Mouse (Mus musculus) heart, embryonic 15.5 days (tissue): ENCODE data around the gene Atxn3. TPM values are rescaled to one million over a fixed set of nuclear protein-coding genes. Genes with fewer than 3 reads are reported as not detected.

ENCODE experiments used
- ATAC-seq: fragments of 200-750 bp; cut with Nextera tagmentation; replicated peaks from 2 replicates; pipeline ENCODE4 v1.8.0; 2017; ENCODE audit warnings: low read depth, moderate TSS enrichment; ENCODE audit not compliant: insufficient number of reproducible peaks, insufficient read depth, low FRiP score
- H3K27ac ChIP-seq: fragments of 300-500 bp; sonication (generic); 2 replicates; pipeline ENCODE4 v1.5.1; 2015; ENCODE audit warnings: mild to moderate bottlenecking, inconsistent platforms
- H3K27me3 ChIP-seq: fragments of 300-500 bp; sonication (generic); 2 replicates; pipeline ENCODE4 v1.6.1; 2015; ENCODE audit warnings: inconsistent platforms
- H3K36me3 ChIP-seq: fragments of 300-500 bp; sonication (generic); 2 replicates; pipeline ENCODE4 v1.6.1; 2015; ENCODE audit warnings: mild to moderate bottlenecking, inconsistent platforms
- H3K4me1 ChIP-seq: fragments of 300-500 bp; sonication (generic); replicated peaks from 2 replicates; pipeline ENCODE4 v1.6.1; 2015; ENCODE audit warnings: inconsistent platforms
- H3K4me2 ChIP-seq: fragments of 300-500 bp; sonication (generic); 2 replicates; pipeline ENCODE4 v1.6.1; 2015; ENCODE audit warnings: inconsistent platforms, mild to moderate bottlenecking, moderate library complexity
- H3K4me3 ChIP-seq: fragments of 300-500 bp; sonication (generic); 2 replicates; pipeline ENCODE4 v1.5.1; 2015; ENCODE audit warnings: mild to moderate bottlenecking, inconsistent platforms
- H3K9ac ChIP-seq: fragments of 300-500 bp; sonication (generic); 2 replicates; pipeline ENCODE4 v1.6.1; 2015; ENCODE audit warnings: mild to moderate bottlenecking, inconsistent platforms
- H3K9me3 ChIP-seq: fragments of 300-500 bp; sonication (generic); replicated peaks from 2 replicates; pipeline ENCODE4 v1.6.1; 2016; ENCODE audit warnings: inconsistent platforms
- WGBS: fragments of 180-500 bp; shearing (Covaris S2); methylation state at CpG from one replicate; pipeline ENCODE4 v1.1.7; 2015; ENCODE audit warnings: mixed read lengths; 5-methylcytosine and 5-hydroxymethylcytosine counted together
- polyA plus RNA-seq: library from polyadenylated mRNA; unstranded; fragments of >200 nt; fragmentation: Nextera tagmentation; extraction: Ambion mirVana; gene quantifications from 2 replicates; pipeline ENCODE4 v1.2.1, GENCODE M21; 2015

The Atxn3 gene
- polyA plus RNA-seq: 7.8 and 8.9 TPM in 2 replicates

DNA sequence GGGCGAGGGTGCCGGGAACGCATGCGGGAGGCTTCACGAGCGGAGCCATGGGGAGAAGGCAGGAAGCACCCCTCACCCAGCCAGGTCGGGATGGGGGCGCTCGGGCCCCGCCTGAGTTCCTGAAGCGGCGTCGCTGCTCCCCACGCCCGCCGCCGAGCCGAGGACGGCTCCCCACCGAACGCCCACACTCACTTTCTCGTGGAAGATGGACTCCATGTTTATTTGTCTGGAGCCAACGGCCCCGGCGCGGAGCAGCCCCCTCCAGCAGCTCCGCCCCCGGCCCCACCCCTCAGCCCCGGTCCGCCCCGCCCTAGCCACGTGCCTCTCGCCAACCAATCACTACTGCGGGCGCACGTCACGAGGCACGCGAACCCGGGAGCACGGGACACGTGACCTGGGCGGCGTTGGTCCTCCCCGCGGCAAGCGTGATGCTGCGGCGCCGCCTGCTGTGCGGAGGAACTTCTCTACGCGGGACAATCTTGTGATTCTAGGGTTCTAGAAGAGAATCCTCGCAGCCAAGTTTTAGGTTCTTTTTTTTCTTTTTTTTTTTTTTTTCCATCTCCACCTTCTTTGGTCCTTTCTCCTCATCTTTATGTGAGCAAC is at the start of gene Atxn3:
Atxn3 (minus strand) TSS at position 305 of the 603 bp plus-strand sequence.
- H3K9ac ChIP-seq: peak within 1 kb of the TSS; percentile 80
- H3K4me3 ChIP-seq: peak within 1 kb of the TSS; percentile 83
- H3K4me1 ChIP-seq: peaks cover 8% of the 10 kb centered on the region
- ATAC-seq: peak; percentile 99
- H3K36me3 ChIP-seq: no peaks in the 10 kb centered on the region
- H3K27me3 ChIP-seq: no peaks in the 10 kb centered on the region
- peak within 1 kb of the TSS; percentile 65 for H3K4me2 ChIP-seq
- H3K9me3 ChIP-seq: no peaks in the 10 kb centered on the region
- peak within 1 kb of the TSS; percentile 60 for H3K27ac ChIP-seq
- under 1% methylated on average over 49 of the region's 54 CpGs for WGBS

DNA sequence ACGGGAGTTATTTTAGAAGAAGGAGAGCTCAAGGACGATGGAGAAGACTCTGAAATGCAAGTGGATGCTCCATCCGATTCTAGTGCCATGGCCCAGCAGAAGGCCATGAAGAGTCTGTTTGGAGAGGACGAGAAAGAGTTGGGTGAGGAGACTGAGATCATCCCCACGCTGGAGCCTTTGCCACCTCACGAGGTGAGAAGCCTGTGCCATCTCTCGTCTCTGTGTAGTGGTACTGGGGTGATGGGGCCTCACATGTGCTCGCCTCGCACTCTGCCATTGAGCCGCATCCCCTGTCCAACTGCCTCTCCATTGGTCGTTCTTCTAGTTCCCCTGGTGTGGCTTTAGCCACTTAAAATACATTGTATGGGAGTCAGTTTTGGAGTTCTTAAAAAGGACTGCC is 42.7 kb upstream of the Atxn3 start:
- no peaks in the 10 kb centered on the region for H3K27me3 ChIP-seq
- no peak for ATAC-seq
- H3K9me3 ChIP-seq: no peaks in the 10 kb centered on the region
- no peak overlapping the region for H3K4me3 ChIP-seq
- H3K4me2 ChIP-seq: no peak overlapping the region
- no peak overlapping the region for H3K9ac ChIP-seq
- 92% methylated on average over 11 of the region's 11 CpGs for WGBS
- no peaks in the 10 kb centered on the region for H3K4me1 ChIP-seq
- H3K36me3 ChIP-seq: peaks cover 76% of the 10 kb centered on the region
- H3K27ac ChIP-seq: no peak overlapping the region

GRCm38 (mm10) chr12:101998929-101999328 is 40.9 kb upstream of the Atxn3 start:
- no peak overlapping the region for H3K27ac ChIP-seq
- no peak overlapping the region for H3K4me3 ChIP-seq
- no peak overlapping the region for H3K4me2 ChIP-seq
- H3K4me1 ChIP-seq: no peaks in the 10 kb centered on the region
- H3K9ac ChIP-seq: no peak overlapping the region
- H3K9me3 ChIP-seq: no peaks in the 10 kb centered on the region
- H3K27me3 ChIP-seq: no peaks in the 10 kb centered on the region
- peaks cover 85% of the 10 kb centered on the region for H3K36me3 ChIP-seq
- WGBS: 89% methylated on average over 5 of the region's 5 CpGs
- no peak for ATAC-seq

DNA sequence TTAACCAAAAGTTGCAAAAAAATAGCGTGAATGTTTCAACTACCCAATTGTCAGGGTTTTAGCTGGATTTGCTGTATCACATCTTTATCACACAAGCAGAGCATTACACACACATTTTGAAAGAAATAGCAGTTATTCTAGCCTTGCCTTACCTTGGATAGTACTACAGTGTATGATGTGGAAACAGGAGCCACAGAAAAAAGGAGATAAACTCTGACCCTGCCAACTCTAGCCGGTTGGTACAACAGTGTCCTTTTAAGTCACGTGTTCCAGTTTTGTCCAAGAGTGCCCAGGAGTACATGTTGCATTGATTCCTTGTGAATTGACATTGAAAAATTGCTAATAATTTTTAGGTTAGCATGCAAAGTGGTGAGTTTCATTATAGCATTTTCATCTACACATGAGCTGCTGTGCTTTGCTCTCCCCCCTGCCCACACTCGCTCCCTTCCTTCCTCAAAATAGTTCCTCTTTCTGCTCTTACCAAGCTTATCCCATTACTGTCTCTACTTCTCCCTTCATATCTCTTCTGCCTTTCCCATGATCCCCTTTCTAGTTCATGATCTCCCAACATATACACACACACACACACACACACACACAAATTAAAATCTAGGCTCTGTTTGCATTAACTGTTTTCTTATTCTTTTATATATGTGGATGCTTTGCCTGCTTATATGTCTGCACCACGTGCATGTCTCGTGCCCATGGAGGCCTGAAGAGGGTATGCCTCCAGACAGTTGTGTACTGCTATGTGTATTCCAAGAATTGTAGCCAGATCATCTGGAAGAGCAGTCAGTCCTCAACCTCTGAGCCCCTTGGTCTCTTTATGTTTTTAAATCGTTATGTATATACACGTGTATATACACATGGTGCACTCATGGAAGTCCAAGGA is 36.8 kb upstream of the Atxn3 start:
- 86% methylated on average over 8 of the region's 8 CpGs for WGBS
- H3K4me2 ChIP-seq: no peak overlapping the region
- H3K4me1 ChIP-seq: 0 out of 2 replicates have a peak, but pooled peaks cover 3% of the 10 kb centered on the region
- no peaks in the 10 kb centered on the region for H3K9me3 ChIP-seq
- ATAC-seq: no peak
- H3K27ac ChIP-seq: no peak overlapping the region
- no peak overlapping the region for H3K4me3 ChIP-seq
- H3K36me3 ChIP-seq: peaks cover 82% of the 10 kb centered on the region
- H3K27me3 ChIP-seq: no peaks in the 10 kb centered on the region
- H3K9ac ChIP-seq: no peak overlapping the region

DNA sequence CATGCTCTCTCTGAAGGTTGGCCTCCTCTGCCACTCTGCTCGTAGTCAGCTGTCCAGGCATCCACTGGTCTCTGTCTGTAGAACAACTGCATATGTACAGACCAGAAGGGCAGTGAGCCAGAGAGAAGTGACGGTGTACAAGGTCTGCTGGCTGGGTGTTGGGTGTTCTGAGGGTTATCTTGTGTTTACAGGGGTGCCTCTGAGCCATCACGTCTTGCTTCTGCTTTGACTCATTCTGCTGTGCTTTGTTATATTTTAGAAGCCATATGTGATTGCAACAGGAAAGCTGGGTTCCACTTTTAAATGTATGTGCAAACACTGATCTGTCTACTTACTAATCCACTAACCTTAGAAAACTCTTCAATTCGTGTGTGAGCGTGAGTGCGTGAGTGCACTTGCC is 29.6 kb upstream of the Atxn3 start:
- H3K9me3 ChIP-seq: no peaks in the 10 kb centered on the region
- ATAC-seq: no peak
- 0 out of 2 replicates have a peak, but pooled peaks cover 3% of the 10 kb centered on the region for H3K4me1 ChIP-seq
- H3K4me3 ChIP-seq: no peak overlapping the region
- no peak overlapping the region for H3K4me2 ChIP-seq
- H3K9ac ChIP-seq: no peak overlapping the region
- WGBS: 85% methylated on average over 6 of the region's 6 CpGs
- peaks cover 79% of the 10 kb centered on the region for H3K36me3 ChIP-seq
- no peaks in the 10 kb centered on the region for H3K27me3 ChIP-seq
- no peak overlapping the region for H3K27ac ChIP-seq

GRCm38 (mm10) chr12:101985110-101985509 is 27.1 kb upstream of the Atxn3 start:
- no peak overlapping the region for H3K27ac ChIP-seq
- H3K9me3 ChIP-seq: no peaks in the 10 kb centered on the region
- peaks cover 62% of the 10 kb centered on the region for H3K36me3 ChIP-seq
- WGBS: 47% methylated on average over 3 of the region's 3 CpGs
- H3K4me2 ChIP-seq: no peak overlapping the region
- peaks cover 4% of the 10 kb centered on the region for H3K4me1 ChIP-seq
- H3K9ac ChIP-seq: no peak overlapping the region
- no peak for ATAC-seq
- H3K27me3 ChIP-seq: no peaks in the 10 kb centered on the region
- no peak overlapping the region for H3K4me3 ChIP-seq

DNA sequence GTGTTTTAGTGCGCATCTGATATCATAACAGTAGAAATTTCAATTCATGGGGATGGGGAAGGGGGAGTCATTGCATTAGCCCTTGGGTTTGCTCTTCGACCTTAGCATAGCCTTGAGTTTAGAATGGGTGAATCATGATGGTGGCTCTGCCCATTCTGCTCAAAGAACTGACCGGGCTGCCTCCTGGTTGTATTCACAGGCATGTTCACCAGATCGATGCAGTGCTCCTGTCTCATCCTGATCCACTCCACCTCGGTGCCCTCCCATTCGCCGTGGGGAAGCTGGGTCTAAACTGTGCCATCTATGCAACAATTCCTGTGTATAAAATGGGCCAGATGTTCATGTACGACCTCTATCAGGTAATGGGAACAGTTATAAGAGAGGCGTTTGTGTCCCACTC is 24.9 kb upstream of the Atxn3 start:
- Histone ChIP-seq H3K9ac (no peak overlapping the region), H3K36me3 (peaks cover 42% of the 10 kb centered on the region), H3K4me2 (no peak overlapping the region), H3K27me3 (no peaks in the 10 kb centered on the region), H3K9me3 (no peaks in the 10 kb centered on the region), H3K4me3 (no peak overlapping the region), H3K27ac (no peak overlapping the region), H3K4me1 (peaks cover 10% of the 10 kb centered on the region)
- ATAC-seq: no peak
- 92% methylated on average over 9 of the region's 9 CpGs for WGBS

DNA sequence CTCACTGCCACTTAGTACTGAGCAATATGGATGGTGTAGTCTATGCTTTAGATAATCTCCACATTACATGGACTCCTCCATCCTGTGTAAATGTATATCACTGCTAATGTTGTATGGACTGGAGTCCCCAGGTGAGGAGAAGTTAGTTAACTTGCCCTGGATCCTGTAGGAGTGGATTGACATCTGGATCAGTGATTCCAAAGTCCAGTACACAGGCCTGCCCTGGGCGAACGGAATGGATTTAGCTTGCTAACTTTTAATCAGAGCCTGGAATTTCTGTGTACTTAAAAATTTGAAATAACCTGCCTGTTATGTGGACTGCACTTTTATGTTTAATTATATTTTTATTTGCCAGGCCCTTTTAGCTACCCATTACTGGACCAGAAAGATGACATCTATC is 23.5 kb upstream of the Atxn3 start:
- Histone ChIP-seq H3K4me2 (no peak overlapping the region), H3K27ac (no peak overlapping the region), H3K9ac (no peak overlapping the region), H3K27me3 (no peaks in the 10 kb centered on the region), H3K4me3 (no peak overlapping the region), H3K9me3 (no peaks in the 10 kb centered on the region), H3K36me3 (peaks cover 32% of the 10 kb centered on the region), H3K4me1 (peaks cover 20% of the 10 kb centered on the region)
- ATAC-seq: no peak
- WGBS: 89% methylated on average over 2 of the region's 2 CpGs

DNA sequence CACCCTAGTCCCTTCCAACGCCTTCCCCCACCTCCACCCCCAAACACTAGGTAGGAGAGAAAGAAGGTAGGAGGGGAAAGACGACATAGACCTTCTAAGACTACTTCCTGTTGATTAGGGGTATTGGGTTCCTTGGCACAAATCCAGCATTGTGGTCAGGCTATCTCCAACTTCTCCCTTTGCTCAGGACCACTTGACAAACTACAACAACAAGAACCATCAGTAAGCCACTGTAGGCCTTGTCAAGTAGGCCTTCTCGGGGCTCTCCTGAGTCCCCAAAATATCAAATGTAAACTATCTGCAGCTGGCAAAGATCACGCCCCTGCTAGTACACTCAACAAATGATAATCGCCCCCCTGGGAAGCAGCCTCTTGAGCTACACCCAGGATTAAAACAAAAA is 22.2 kb upstream of the Atxn3 start:
- no peaks in the 10 kb centered on the region for H3K9me3 ChIP-seq
- WGBS: 40% methylated on average over 5 of the region's 5 CpGs
- H3K4me1 ChIP-seq: peaks cover 20% of the 10 kb centered on the region
- no peak overlapping the region for H3K9ac ChIP-seq
- H3K4me2 ChIP-seq: no peak overlapping the region
- H3K27ac ChIP-seq: no peak overlapping the region
- no peaks in the 10 kb centered on the region for H3K27me3 ChIP-seq
- H3K4me3 ChIP-seq: no peak overlapping the region
- H3K36me3 ChIP-seq: peaks cover 29% of the 10 kb centered on the region
- ATAC-seq: no peak

GRCm38 (mm10) chr12:101979213-101979750 is 21.2 kb upstream of the Atxn3 start:
- Histone ChIP-seq H3K9ac (no peak overlapping the region), H3K27me3 (no peaks in the 10 kb centered on the region), H3K27ac (no peak overlapping the region), H3K4me1 (peaks cover 27% of the 10 kb centered on the region), H3K4me2 (no peak overlapping the region), H3K9me3 (no peaks in the 10 kb centered on the region), H3K4me3 (no peak overlapping the region), H3K36me3 (peaks cover 23% of the 10 kb centered on the region)
- WGBS: 82% methylated on average over 8 of the region's 8 CpGs
- no peak for ATAC-seq

GRCm38 (mm10) chr12:101978588-101978987 is 20.5 kb upstream of the Atxn3 start:
- WGBS: 77% methylated on average over 1 of the region's 1 CpGs
- H3K4me1 ChIP-seq: peaks cover 28% of the 10 kb centered on the region
- ATAC-seq: no peak

More at GRCm38 (mm10) chr12:101978588-101978987, 20.5 kb upstream of the Atxn3 start:
- Histone ChIP-seq H3K9me3 (no peaks in the 10 kb centered on the region), H3K4me2 (no peak overlapping the region), H3K27ac (no peak overlapping the region), H3K9ac (no peak overlapping the region), H3K27me3 (no peaks in the 10 kb centered on the region), H3K36me3 (peaks cover 16% of the 10 kb centered on the region), H3K4me3 (no peak overlapping the region)
